Mouse (Mus musculus) stomach, embryonic 15.5 days (tissue): ENCODE data around the gene Sult4a1. TPM values are rescaled to one million over a fixed set of nuclear protein-coding genes. Genes with fewer than 3 reads are reported as not detected.

Experiments used
- ATAC-seq: fragments of 200-750 bp; cut with Nextera tagmentation; 2 replicates; pipeline ENCODE4 v1.8.0; 2017; ENCODE audit warnings: low read depth, moderate number of reproducible peaks, moderate TSS enrichment; ENCODE audit not compliant: insufficient read depth, low FRiP score
- H3K27ac ChIP-seq: fragments of 300-500 bp; sonication (generic); 2 replicates; pipeline ENCODE4 v1.5.1; 2015; ENCODE audit warnings: mild to moderate bottlenecking, inconsistent platforms
- H3K27me3 ChIP-seq: fragments of 300-500 bp; sonication (generic); replicated peaks from 2 replicates; pipeline ENCODE4 v1.6.1; 2015; ENCODE audit warnings: inconsistent platforms
- H3K36me3 ChIP-seq: fragments of 300-500 bp; sonication (generic); 2 replicates; pipeline ENCODE4 v1.6.1; 2015; ENCODE audit warnings: inconsistent platforms
- H3K4me1 ChIP-seq: fragments of 300-500 bp; sonication (generic); 2 replicates; pipeline ENCODE4 v1.6.1; 2015; ENCODE audit warnings: inconsistent platforms
- H3K4me2 ChIP-seq: fragments of 300-500 bp; sonication (generic); 2 replicates; pipeline ENCODE4 v1.6.1; 2015; ENCODE audit warnings: mild to moderate bottlenecking, inconsistent platforms
- H3K4me3 ChIP-seq: fragments of 300-500 bp; sonication (generic); replicated peaks from 2 replicates; pipeline ENCODE4 v1.5.1; 2015; ENCODE audit warnings: inconsistent platforms
- H3K9ac ChIP-seq: fragments of 300-500 bp; sonication (generic); 2 replicates; pipeline ENCODE4 v1.6.1; 2015; ENCODE audit warnings: inconsistent platforms
- H3K9me3 ChIP-seq: fragments of 300-500 bp; sonication (generic); 2 replicates; pipeline ENCODE4 v1.6.1; 2016; ENCODE audit warnings: inconsistent platforms
- WGBS: fragments of 180-500 bp; shearing (Covaris S2); methylation state at CpG from one replicate; pipeline ENCODE4 v1.1.7; 2015; 5-methylcytosine and 5-hydroxymethylcytosine counted together
- polyA plus RNA-seq: library from polyadenylated mRNA; unstranded; fragments of >200 nt; fragmentation: Nextera tagmentation; extraction: Ambion mirVana; gene quantifications from 2 replicates; pipeline ENCODE4 v1.2.1, GENCODE M21; 2015

Sult4a1 gene
- polyA plus RNA-seq, 1 experiment from 2014 or later: 4.9 TPM

GRCm38 (mm10) chr15:84086775-84087174 is 18.8 kb downstream of the Sult4a1 start:
- H3K36me3 ChIP-seq: no peaks in the 10 kb centered on the region
- H3K9ac ChIP-seq: no peak overlapping the region
- H3K4me3 ChIP-seq: no peak overlapping the region
- 31% methylated on average over 9 of the region's 9 CpGs for WGBS
- no peak overlapping the region for H3K27ac ChIP-seq
- no peaks in the 10 kb centered on the region for H3K4me1 ChIP-seq
- no peaks in the 10 kb centered on the region for H3K9me3 ChIP-seq
- H3K27me3 ChIP-seq: no peaks in the 10 kb centered on the region
- no peak; the same call in 1 of the 2 replicates for ATAC-seq
- H3K4me2 ChIP-seq: no peak overlapping the region

- WGBS: 21% methylated on average over 12 of the region's 12 CpGs
- no peaks in the 10 kb centered on the region for H3K27me3 ChIP-seq
- no peak overlapping the region for H3K4me2 ChIP-seq
- no peak overlapping the region for H3K27ac ChIP-seq
- no peak overlapping the region for H3K4me3 ChIP-seq
- no peak for ATAC-seq
- no peak overlapping the region for H3K9ac ChIP-seq
- H3K9me3 ChIP-seq: no peaks in the 10 kb centered on the region
- no peaks in the 10 kb centered on the region for H3K36me3 ChIP-seq
- H3K4me1 ChIP-seq: no peaks in the 10 kb centered on the region
These were observed 19.2 kb downstream of the Sult4a1 start for GRCm38 (mm10) chr15:84086364-84086763.

- Histone ChIP-seq H3K36me3 (no peaks in the 10 kb centered on the region), H3K4me3 (no peak overlapping the region), H3K27me3 (no peaks in the 10 kb centered on the region), H3K27ac (no peak overlapping the region), H3K4me1 (no peaks in the 10 kb centered on the region), H3K9ac (no peak overlapping the region), H3K4me2 (no peak overlapping the region), H3K9me3 (no peaks in the 10 kb centered on the region)
- 49% methylated on average over 7 of the region's 7 CpGs for WGBS
- no peak; the same call in 1 of the 2 replicates for ATAC-seq
These were observed 25.5 kb downstream of the Sult4a1 start for GRCm38 (mm10) chr15:84080069-84080468.

- 88% methylated on average over 2 of the region's 2 CpGs for WGBS
These were observed 26.0 kb downstream of the Sult4a1 start for GRCm38 (mm10) chr15:84079519-84079918.

GRCm38 (mm10) chr15:84078667-84079066 is 26.9 kb downstream of the Sult4a1 start:
- no peak for ATAC-seq
- Histone ChIP-seq H3K4me3 (no peak overlapping the region), H3K4me1 (no peaks in the 10 kb centered on the region), H3K4me2 (no peak overlapping the region), H3K27ac (no peak overlapping the region), H3K9ac (no peak overlapping the region), H3K9me3 (no peaks in the 10 kb centered on the region), H3K27me3 (no peaks in the 10 kb centered on the region), H3K36me3 (no peaks in the 10 kb centered on the region)
- 78% methylated on average over 13 of the region's 13 CpGs for WGBS

More at GRCm38 (mm10) chr15:84079519-84079918, 26.0 kb downstream of the Sult4a1 start:
- H3K27ac ChIP-seq: no peak overlapping the region
- H3K4me2 ChIP-seq: no peak overlapping the region
- H3K4me3 ChIP-seq: no peak overlapping the region
- no peaks in the 10 kb centered on the region for H3K36me3 ChIP-seq
- H3K27me3 ChIP-seq: no peaks in the 10 kb centered on the region
- H3K9me3 ChIP-seq: no peaks in the 10 kb centered on the region
- H3K9ac ChIP-seq: no peak overlapping the region
- ATAC-seq: no peak
- no peaks in the 10 kb centered on the region for H3K4me1 ChIP-seq

GRCm38 (mm10) chr15:84077151-84077550 is 28.4 kb downstream of the Sult4a1 start:
- Histone ChIP-seq H3K4me1 (no peaks in the 10 kb centered on the region), H3K4me3 (no peak overlapping the region), H3K9me3 (no peaks in the 10 kb centered on the region), H3K27me3 (no peaks in the 10 kb centered on the region), H3K4me2 (no peak overlapping the region), H3K9ac (no peak overlapping the region), H3K36me3 (no peaks in the 10 kb centered on the region), H3K27ac (no peak overlapping the region)
- ATAC-seq: no peak
- 67% methylated on average over 17 of the region's 17 CpGs for WGBS

GRCm38 (mm10) chr15:84074705-84075185 is 30.8 kb downstream of the Sult4a1 start:
- Histone ChIP-seq H3K4me1 (peaks cover 4% of the 10 kb centered on the region; the same call in 1 of the 2 replicates), H3K36me3 (no peaks in the 10 kb centered on the region), H3K27ac (no peak overlapping the region), H3K4me2 (peak overlapping the region; percentile 30; the same call in 1 of the 2 replicates), H3K4me3 (no peak overlapping the region), H3K27me3 (peaks cover 16% of the 10 kb centered on the region; the same call in 1 of the 2 replicates), H3K9ac (no peak overlapping the region), H3K9me3 (no peaks in the 10 kb centered on the region)
- no peak for ATAC-seq
- 19% methylated on average over 17 of the region's 17 CpGs for WGBS

- no peak overlapping the region for H3K4me3 ChIP-seq
- WGBS: 10% methylated on average over 13 of the region's 15 CpGs
- H3K9me3 ChIP-seq: no peaks in the 10 kb centered on the region
- no peak overlapping the region for H3K27ac ChIP-seq
- no peak overlapping the region for H3K9ac ChIP-seq
- peak overlapping the region; percentile 30; the same call in 1 of the 2 replicates for H3K4me2 ChIP-seq
- ATAC-seq: 0 out of 2 replicates have a peak, but pooled peaks have one; percentile 19
- no peaks in the 10 kb centered on the region for H3K36me3 ChIP-seq
- H3K4me1 ChIP-seq: peaks cover 5% of the 10 kb centered on the region; the same call in 1 of the 2 replicates
- peaks cover 21% of the 10 kb centered on the region; the same call in 1 of the 2 replicates for H3K27me3 ChIP-seq
These were observed 31.4 kb downstream of the Sult4a1 start for GRCm38 (mm10) chr15:84073911-84074704.

- no peak for ATAC-seq
- Histone ChIP-seq H3K36me3 (no peaks in the 10 kb centered on the region), H3K9ac (no peak overlapping the region), H3K9me3 (no peaks in the 10 kb centered on the region), H3K4me3 (no peak overlapping the region), H3K4me2 (no peak overlapping the region), H3K27me3 (peaks cover 27% of the 10 kb centered on the region; the same call in 1 of the 2 replicates), H3K27ac (no peak overlapping the region), H3K4me1 (peaks cover 5% of the 10 kb centered on the region; the same call in 1 of the 2 replicates)
- 26% methylated on average over 8 of the region's 8 CpGs for WGBS
These were observed 32.5 kb downstream of the Sult4a1 start for GRCm38 (mm10) chr15:84073058-84073457.

- no peak overlapping the region for H3K4me3 ChIP-seq
- 35% methylated on average over 7 of the region's 7 CpGs for WGBS
- H3K4me1 ChIP-seq: peaks cover 5% of the 10 kb centered on the region; the same call in 1 of the 2 replicates
- H3K27ac ChIP-seq: no peak overlapping the region
- ATAC-seq: no peak
- H3K27me3 ChIP-seq: peaks cover 27% of the 10 kb centered on the region; the same call in 1 of the 2 replicates
- no peak overlapping the region for H3K9ac ChIP-seq
- H3K9me3 ChIP-seq: no peaks in the 10 kb centered on the region
- no peak overlapping the region for H3K4me2 ChIP-seq
- H3K36me3 ChIP-seq: no peaks in the 10 kb centered on the region
These were observed 33.3 kb downstream of the Sult4a1 start for GRCm38 (mm10) chr15:84072226-84072625.

GRCm38 (mm10) chr15:84070116-84070676 is 35.4 kb downstream of the Sult4a1 start:
- no peak overlapping the region for H3K4me3 ChIP-seq
- 4% methylated on average over 13 of the region's 13 CpGs for WGBS
- peak overlapping the region; percentile 30 for H3K4me2 ChIP-seq
- H3K27me3 ChIP-seq: peaks cover 27% of the 10 kb centered on the region
- H3K36me3 ChIP-seq: no peaks in the 10 kb centered on the region
- no peaks in the 10 kb centered on the region for H3K9me3 ChIP-seq
- H3K9ac ChIP-seq: no peak overlapping the region
- no peak overlapping the region for H3K27ac ChIP-seq
- peaks cover 5% of the 10 kb centered on the region; the same call in 1 of the 2 replicates for H3K4me1 ChIP-seq
- ATAC-seq: no peak
